Mouse (Mus musculus) adrenal gland, adult 2 months (tissue): Measurements from ENCODE around the gene Zw10. TPM values are rescaled to one million over a fixed set of nuclear protein-coding genes. Genes with fewer than 3 reads are reported as not detected.

Experiments used
- DNase-seq: peaks from one replicate; pipeline ENCODE4 v3.0.0; 2021
- long read RNA-seq: library from polyadenylated mRNA; stranded (forward); transcript quantifications from one replicate; pipeline ENCODE4 v2.0.0, GENCODE M21; 2021
- polyA plus RNA-seq: library from polyadenylated mRNA; depleted of rRNA; stranded (reverse); fragments of >200 nt; gene quantifications from 2 replicates; pipeline ENCODE4 v1.2.3, GENCODE M21; 2012; rRNA removed
- total RNA-seq, 2 experiments: library from RNA; stranded (reverse); gene quantifications; 2 replicates each; pipeline ENCODE4 v1.2.3; 2021

Gene Zw10
- total RNA-seq (10 to 100 TPM; 15.3 to 17.3 TPM), polyA plus RNA-seq (2.7 and 3.7 TPM in 2 replicates)
- long read RNA-seq, transcript Zw10-201 (16 exons, 2,863 nt): major isoform, 13 of 18 reads
- long read RNA-seq, partial matches to known transcripts: 1 of 18 reads
- long read RNA-seq, other reads (novel, unspliced or antisense): 4 of 18 reads

- peak; percentile 97 for DNase-seq
Measured at GRCm38 (mm10) chr9:49055333-49056205, at the start of gene Zw10. Gene Zw10 (plus strand): TSS chr9:49055613.

DNA sequence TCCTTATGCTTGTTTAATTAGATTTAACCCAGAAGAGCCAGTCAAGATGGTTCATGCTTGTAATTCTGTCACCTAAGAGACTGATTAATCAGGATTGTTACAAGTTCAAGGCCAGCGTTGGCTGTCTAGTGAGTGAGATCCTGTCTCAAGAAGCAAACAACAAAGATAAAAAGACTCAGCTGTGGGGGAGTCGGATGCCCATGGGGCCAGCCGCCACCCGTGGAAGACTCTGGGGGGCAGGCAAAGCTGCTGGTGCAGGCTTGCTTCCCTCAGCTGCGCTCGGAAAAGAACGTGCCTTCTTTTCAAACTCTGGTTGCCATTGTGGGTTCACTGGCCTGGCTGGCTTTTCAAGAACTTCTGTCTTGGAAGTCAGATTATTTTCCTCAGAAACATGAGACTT, 39.6 kb upstream of the Zw10 start:
- no peak for DNase-seq

DNA sequence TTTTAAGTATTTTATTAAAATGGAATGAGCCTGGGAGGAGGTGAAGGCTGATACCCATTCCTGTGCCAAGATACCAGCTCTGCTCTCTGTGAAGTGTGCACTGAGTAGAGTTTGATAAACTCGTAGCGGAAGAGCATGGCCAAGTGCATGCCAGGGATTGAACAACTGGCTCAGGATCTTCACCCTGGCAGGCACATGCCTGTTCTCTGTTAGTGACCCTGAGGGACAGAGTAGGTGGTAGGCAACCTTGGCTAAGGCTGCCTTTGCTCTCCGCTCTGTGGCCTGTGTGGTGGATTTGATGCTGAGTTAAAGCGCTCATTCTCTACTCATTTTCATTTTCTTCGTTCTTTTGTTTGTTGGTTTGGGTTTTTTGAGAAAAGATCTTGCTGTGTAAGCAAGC, 34.1 kb upstream of the Zw10 start:
- DNase-seq: no peak

GRCm38 (mm10) chr9:49023956-49024355, 31.5 kb upstream of the Zw10 start:
- no peak for DNase-seq

DNA sequence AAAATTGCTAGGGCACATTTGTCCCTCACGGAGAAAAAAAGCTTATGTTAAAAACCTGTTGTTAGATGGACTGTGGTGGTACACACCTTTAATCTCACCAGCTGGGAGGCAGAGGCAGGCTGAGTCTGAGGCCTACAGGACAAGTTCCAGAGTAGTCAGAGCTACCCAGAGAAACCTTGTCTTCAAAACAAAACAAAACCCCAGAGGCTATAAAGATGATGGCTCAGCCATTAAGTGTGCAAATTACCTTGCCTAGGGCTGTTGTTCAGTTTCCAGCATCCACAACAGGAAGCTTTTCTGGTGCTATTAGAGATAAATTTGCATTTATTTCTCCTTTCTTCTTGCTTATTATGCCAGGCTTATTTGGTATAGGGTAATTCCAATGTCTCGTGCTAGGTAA, 30.9 kb upstream of the Zw10 start:
- DNase-seq: no peak

DNA sequence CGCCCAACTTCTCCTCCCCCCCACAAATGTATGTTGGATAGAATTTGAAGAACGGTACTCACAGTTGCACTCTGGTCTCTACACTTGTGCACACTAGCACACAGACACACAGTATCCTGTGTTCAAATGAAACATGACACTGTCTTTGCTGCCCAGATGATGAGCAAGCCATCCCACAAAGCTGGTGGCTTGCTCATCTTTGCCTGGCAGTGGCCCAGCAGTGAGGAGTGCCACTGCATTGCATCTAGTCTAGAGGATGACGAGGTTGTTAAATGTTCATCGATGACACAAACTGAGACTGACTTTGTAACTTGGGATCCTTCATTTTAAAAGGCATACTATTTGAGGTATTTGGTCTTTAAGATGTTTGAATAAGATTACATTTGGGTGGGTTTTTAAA, 20.6 kb upstream of the Zw10 start:
- DNase-seq: peak; percentile 46

DNA sequence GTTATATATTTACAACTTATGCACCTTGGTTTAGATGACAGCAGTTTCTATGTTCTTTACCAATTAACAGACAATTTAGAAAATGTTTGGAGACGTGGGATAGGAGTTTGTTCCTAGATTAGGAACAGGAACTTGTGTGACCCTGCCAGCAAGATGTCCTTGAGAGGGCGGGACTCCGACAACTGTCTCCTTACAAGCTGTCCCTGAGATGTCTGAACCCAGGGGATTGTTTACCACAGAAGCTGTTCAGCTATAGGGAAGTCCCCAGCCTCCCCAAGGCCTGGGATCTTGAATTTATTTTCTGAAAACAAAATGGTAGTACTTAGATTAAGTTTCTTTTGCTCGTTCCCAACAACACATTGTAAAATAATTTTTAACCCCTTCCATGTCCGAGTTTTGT, 4.5 kb upstream of the Zw10 start:
- DNase-seq: peak; percentile 8

DNA sequence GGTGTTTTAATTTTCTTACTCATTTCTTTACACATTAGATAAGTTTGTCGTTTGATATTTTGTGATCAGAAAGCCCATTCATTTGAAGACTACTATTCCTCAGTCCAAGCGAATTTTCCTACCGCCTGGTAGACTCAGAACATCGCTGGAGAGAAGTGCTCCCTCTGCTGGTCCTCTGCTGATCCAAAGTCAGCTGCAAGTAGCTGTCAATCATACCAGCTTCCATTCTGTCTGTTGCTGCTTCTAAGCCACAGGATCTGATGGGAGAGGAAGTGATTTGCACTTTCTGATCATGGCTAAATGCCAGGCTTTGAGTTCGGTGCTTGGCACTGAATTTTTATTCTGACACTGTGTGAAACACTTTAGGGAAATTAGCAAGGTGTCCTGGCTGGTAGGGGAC, 4.1 kb upstream of the Zw10 start:
- peak; percentile 47 for DNase-seq

DNA sequence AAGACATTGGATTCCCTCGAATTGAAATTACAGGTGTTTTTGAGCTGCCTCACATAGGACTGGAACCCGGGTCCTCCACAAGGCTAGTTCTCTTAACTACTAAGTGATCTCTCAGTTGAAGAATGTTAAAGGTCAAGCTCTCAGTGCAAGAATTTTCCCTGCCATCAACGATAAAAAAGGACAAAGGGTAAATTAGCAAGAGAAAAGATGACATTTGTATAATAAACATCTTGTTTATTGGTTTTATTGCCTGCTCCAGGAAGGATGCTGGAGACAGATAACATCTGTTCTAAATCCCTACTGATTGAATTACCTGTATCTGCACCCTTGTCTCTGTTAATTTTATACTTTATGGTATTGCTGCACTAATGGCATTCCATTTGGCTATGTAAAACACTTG, 1.4 kb upstream of the Zw10 start:
- no peak for DNase-seq

GRCm38 (mm10) chr9:49076847-49077246, 21.4 kb downstream of the Zw10 start:
- DNase-seq: no peak

DNA sequence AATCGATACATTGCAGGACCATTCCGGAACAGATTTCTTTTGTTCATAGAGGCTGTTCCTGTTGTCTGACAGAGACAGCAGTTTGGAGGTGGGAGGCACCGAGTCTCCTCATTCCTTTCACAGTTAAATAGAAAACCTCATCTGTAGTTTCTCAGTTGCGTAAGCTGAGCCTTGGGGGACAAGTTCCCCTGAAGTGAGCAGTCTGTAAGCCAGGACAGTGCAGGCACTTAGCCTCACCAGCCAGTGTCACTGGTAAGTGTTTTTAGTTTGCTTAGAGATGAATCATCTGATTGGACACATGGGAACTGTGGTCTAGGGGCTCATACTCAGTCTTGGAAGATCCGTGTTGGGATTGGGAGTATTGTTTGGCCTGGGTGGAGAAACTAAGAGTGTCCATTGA, 25.7 kb downstream of the Zw10 start, which contains the start of gene Tmprss5:
TSS of gene Tmprss5 (plus strand) at position 154 of the 400 bp plus-strand sequence.
- DNase-seq: no peak

- peak; percentile 80 for DNase-seq
Measured at GRCm38 (mm10) chr9:49081561-49081960, 26.1 kb downstream of the Zw10 start.

- DNase-seq: no peak
Measured at GRCm38 (mm10) chr9:49087317-49087716, 31.9 kb downstream of the Zw10 start.

- no peak for DNase-seq
Measured at GRCm38 (mm10) chr9:49098871-49099270, 43.5 kb downstream of the Zw10 start.

- no peak for DNase-seq
Measured at GRCm38 (mm10) chr9:49102328-49102727, 46.9 kb downstream of the Zw10 start.

GRCm38 (mm10) chr9:49109101-49109500, 53.7 kb downstream of the Zw10 start:
- no peak for DNase-seq

DNA sequence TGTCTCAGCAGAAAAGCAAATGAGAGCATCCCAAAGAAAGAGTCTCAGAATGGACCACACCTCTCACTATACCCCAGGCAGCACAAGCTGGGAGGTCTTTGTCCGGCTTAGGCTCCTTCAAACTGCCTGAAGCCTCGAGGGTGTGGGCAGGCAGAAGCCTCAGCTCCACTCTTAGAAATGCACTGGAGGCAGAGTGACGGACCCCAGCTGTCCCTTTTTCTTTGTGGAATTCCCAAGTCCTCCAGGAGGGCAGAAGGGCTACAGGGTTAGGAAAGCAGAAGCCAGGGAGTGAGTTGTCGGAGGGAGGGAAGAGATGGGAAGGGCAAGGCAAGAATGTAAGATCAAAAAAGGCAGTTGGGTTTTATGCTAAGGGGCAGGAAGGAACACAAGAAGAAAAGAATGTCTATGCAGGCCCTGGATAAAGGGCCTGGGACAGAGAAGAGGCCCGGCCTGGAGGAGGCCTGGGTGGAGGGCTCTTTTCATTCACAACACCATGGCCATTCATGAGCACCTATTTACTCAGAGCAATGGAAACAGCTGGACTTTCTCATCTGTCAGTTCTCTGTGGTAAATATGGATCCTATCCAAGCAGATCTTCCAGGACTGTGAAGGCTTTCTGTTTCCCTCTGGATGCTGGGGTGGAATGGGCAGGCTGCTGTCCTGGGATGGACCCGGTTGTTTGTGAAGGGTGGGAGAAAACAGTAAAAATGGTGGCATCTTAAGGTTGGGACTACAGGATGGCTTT, 55.2 kb downstream of the Zw10 start:
- no peak for DNase-seq

DNA sequence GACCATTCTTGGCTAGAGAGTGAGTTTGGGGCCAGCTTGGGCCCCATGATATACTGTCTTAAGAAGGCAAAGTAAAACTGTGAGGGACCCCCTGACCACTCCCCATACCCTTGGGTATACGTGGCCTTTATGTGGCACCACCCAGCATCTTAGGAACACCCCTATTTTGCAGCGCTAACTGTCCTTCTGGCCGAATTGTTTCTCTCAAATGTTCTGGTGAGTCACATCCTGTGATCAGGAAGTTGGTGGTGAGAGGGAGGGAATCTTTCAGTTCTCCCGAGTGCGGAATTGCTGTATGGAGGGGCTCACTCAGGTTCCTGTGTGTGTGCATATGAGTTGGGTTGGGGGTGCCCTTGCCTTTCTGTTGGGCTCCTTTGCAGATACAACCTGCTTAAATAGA, 55.9 kb downstream of the Zw10 start:
- no peak for DNase-seq

DNA sequence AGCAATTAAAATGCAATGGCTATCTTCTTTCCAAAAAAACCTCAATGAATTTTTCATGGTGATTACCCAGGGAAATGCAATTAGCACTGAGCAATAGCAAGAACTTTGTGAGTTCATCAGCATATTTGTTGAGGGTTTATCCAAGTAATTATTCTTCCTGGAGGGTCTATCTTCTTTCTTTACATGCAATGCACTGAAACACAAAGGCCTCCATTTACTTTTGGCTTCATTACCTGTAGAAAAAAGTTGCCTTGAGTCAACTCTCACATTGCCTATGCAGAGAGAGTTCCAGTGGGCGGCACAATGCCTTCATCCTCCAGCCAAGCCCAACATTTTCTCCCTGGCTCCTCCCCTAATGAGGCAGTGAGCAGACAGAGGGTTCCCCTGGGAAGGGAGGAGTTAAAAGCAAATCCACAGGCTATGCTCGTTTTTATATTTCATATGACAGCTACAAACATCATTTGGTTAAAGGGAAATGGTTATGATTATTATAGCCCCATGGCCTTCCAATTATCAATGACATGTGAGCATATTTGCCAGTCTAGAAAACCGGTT, 62.9 kb downstream of the Zw10 start:
- no peak for DNase-seq

DNA sequence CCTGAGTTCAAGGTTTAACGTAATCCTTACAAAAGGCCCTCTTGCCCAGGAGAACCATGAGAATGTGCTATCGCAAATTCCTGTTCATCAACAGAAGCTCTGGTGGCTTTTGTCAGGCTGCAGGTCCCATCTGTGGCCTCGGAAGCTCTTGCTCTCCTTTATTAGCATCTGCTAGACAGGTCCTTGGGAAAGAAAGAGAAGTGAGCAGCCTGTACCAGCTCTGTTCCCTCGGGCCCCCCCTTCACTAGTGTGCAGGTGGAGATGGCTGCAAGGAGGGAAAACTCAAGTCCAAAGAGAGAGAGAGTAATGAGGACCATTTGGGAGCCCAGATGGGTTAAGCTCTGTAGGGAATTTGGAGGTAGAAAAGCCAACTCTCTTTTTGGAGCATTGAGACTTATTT, 64.3 kb downstream of the Zw10 start:
- no peak for DNase-seq

- no peak for DNase-seq
Measured at GRCm38 (mm10) chr9:49125706-49126105, 70.3 kb downstream of the Zw10 start.
